Mouse (Mus musculus) CH12.LX (cell line): Measurements from ENCODE around the gene Ldb3. TPM values are rescaled to one million over a fixed set of nuclear protein-coding genes. Genes with fewer than 3 reads are reported as not detected.

ENCODE experiments used
- DNase-seq: peaks from one replicate; pipeline ENCODE4 v3.0.0-alpha.2; 2013; ENCODE audit errors: extremely low read depth
- H3K27ac ChIP-seq: 2 replicates; pipeline ENCODE4 v1.5.1; 2012; ENCODE audit warnings: low read depth, mild to moderate bottlenecking, control low read depth, moderate library complexity; ENCODE audit not compliant: insufficient read depth
- H3K27me3 ChIP-seq: replicated peaks from 2 replicates; pipeline ENCODE3; 2012; ENCODE audit warnings: inconsistent platforms
- H3K36me3 ChIP-seq, 2 experiments: replicated peaks in 1 of 2; 2 replicates each; pipeline versions ENCODE3 to v1.6.1; 2012; ENCODE audit warnings: inconsistent platforms in 1 of 2, low read length in 1 of 2, mild to moderate bottlenecking in 1 of 2, mixed read lengths in 1 of 2, moderate library complexity in 1 of 2; ENCODE audit not compliant: control insufficient read depth in 1 of 2, insufficient read depth in 1 of 2
- H3K4me1 ChIP-seq, 2 experiments: 2 replicates each; pipeline ENCODE4 v1.6.1; 2012; ENCODE audit warnings: inconsistent platforms in 1 of 2, moderate library complexity in 1 of 2; ENCODE audit not compliant: insufficient read depth in 2 of 2, control insufficient read depth in 1 of 2
- H3K4me2 ChIP-seq: 2 replicates; pipeline ENCODE4 v1.6.1; 2012; ENCODE audit warnings: low read depth, mild to moderate bottlenecking, control low read depth; ENCODE audit not compliant: poor library complexity, insufficient read depth, severe bottlenecking
- H3K4me3 ChIP-seq, 3 experiments: fragments of 150-350 bp in 1 of 3; sonication (generic) in 1 of 3; replicated peaks in 1 of 3; 2 replicates each; pipeline versions ENCODE3 to v1.5.1; 2011 to 2012; ENCODE audit warnings: low read depth in 2 of 3, low read length in 2 of 3, mild to moderate bottlenecking in 2 of 3, moderate library complexity in 2 of 3, control low read depth in 1 of 3, improper control_type of control experiment in 1 of 3, inconsistent platforms in 1 of 3, mixed read lengths in 1 of 3; ENCODE audit not compliant: poor library complexity in 1 of 3
- H3K79me2 ChIP-seq: replicated peaks from 2 replicates; pipeline ENCODE4 v1.6.1; 2012; ENCODE audit warnings: mild to moderate bottlenecking, moderate library complexity; ENCODE audit not compliant: control insufficient read depth, poor library complexity, insufficient read depth, severe bottlenecking; ENCODE audit errors: extremely low read depth
- H3K9ac ChIP-seq: 2 replicates; pipeline ENCODE4 v1.6.1; 2012; ENCODE audit warnings: low read depth, mild to moderate bottlenecking, control low read depth, moderate library complexity; ENCODE audit not compliant: insufficient read depth
- H3K9me3 ChIP-seq: replicated peaks from 2 replicates; pipeline ENCODE3; 2012; ENCODE audit warnings: low read length, inconsistent platforms, mixed read lengths
- EP300 ChIP-seq: IDR thresholded peaks from 2 replicates; pipeline ENCODE4 v1.6.1; 2011; ENCODE audit warnings: low read length, improper control_type of control experiment
- GABPA ChIP-seq: IDR thresholded peaks from 2 replicates; pipeline ENCODE4 v1.6.1; 2012; ENCODE audit warnings: low read depth, low read length, improper control_type of control experiment, inconsistent platforms; ENCODE audit not compliant: insufficient replicate concordance
- JUN ChIP-seq: IDR thresholded peaks from 2 replicates; pipeline ENCODE4 v1.6.1; 2011; ENCODE audit warnings: low read depth, mild to moderate bottlenecking, low read length, improper control_type of control experiment, moderate library complexity; ENCODE audit not compliant: insufficient read depth
- JUND ChIP-seq: conservative IDR thresholded peaks from 2 replicates; pipeline ENCODE4 v1.6.1; 2011; ENCODE audit warnings: low read depth, low read length, improper control_type of control experiment
- MAZ ChIP-seq: IDR thresholded peaks from 2 replicates; pipeline ENCODE4 v1.6.1; 2012; ENCODE audit warnings: low read depth, mild to moderate bottlenecking, inconsistent platforms, low read length, improper control_type of control experiment, moderate library complexity
- MEF2A ChIP-seq: IDR thresholded peaks from 2 replicates; pipeline ENCODE4 v1.6.1; 2014; ENCODE audit warnings: low read depth, mild to moderate bottlenecking, inconsistent platforms, low read length, improper control_type of control experiment, borderline replicate concordance
- MYC ChIP-seq: IDR thresholded peaks from 2 replicates; pipeline ENCODE4 v1.6.1; 2011; ENCODE audit warnings: low read depth, mild to moderate bottlenecking, improper control_type of control experiment, low read length
- NRF1 ChIP-seq: IDR thresholded peaks from 2 replicates; pipeline ENCODE4 v1.6.1; 2014; ENCODE audit warnings: low read depth, mild to moderate bottlenecking, inconsistent platforms, low read length, improper control_type of control experiment, moderate library complexity
- POLR2A ChIP-seq: IDR thresholded peaks from 2 replicates; pipeline ENCODE4 v1.6.1; 2011; ENCODE audit warnings: low read depth, mild to moderate bottlenecking, improper control_type of control experiment, low read length
- POLR2AphosphoS2 ChIP-seq: IDR thresholded peaks from 2 replicates; pipeline ENCODE4 v1.6.1; 2011; ENCODE audit warnings: low read depth, low read length, improper control_type of control experiment
- RAD21 ChIP-seq: IDR thresholded peaks from 2 replicates; pipeline ENCODE4 v1.6.1; 2011; ENCODE audit warnings: low read depth, mild to moderate bottlenecking, low read length, improper control_type of control experiment, moderate library complexity
- RCOR1 ChIP-seq: conservative IDR thresholded peaks from 2 replicates; pipeline ENCODE4 v1.6.1; 2012; ENCODE audit warnings: low read depth, mild to moderate bottlenecking, inconsistent platforms, low read length, improper control_type of control experiment
- SMC3 ChIP-seq: IDR thresholded peaks from 2 replicates; pipeline ENCODE4 v1.6.1; 2011; ENCODE audit warnings: low read depth, low read length, improper control_type of control experiment
- TBP ChIP-seq: conservative IDR thresholded peaks from 2 replicates; pipeline ENCODE4 v1.6.1; 2011; ENCODE audit warnings: low read depth, low read length, improper control_type of control experiment
- USF2 ChIP-seq: conservative IDR thresholded peaks from 2 replicates; pipeline ENCODE4 v1.6.1; 2011; ENCODE audit warnings: low read depth, low read length, improper control_type of control experiment
- ZKSCAN1 ChIP-seq: IDR thresholded peaks from 2 replicates; pipeline ENCODE4 v1.6.1; 2012; ENCODE audit warnings: low read depth, inconsistent platforms, low read length, improper control_type of control experiment, borderline replicate concordance
- ZMIZ1 ChIP-seq: IDR thresholded peaks from 2 replicates; pipeline ENCODE4 v1.6.1; 2012; ENCODE audit warnings: low read depth, mild to moderate bottlenecking, inconsistent platforms, low read length, improper control_type of control experiment
- dilution Hi-C: fragments of 300-500 bp; cut with MboI; formaldehyde crosslinking; loops from 2 replicates; pipeline ENCODE4 v1.14.3; 2020; ENCODE audit warnings: low sequenced_read_pairs; ENCODE audit not compliant: extremely low pct_unique_long_range_greater_than_20kb, extremely low pct_ligation_motif_present
- in situ Hi-C: fragments of 300-500 bp; cut with MboI; formaldehyde crosslinking; loops from 3 replicates; pipeline ENCODE4 v1.14.3; 2019; ENCODE audit warnings: low sequenced_read_pairs, low pct_ligation_motif_present, low pct_unique_long_range_greater_than_20kb, mixed read lengths
- polyA plus RNA-seq: library from polyadenylated mRNA; unstranded; fragments of >175 nt; gene quantifications from 2 replicates; pipeline ENCODE4 v1.2.1, GENCODE M21; 2012; ENCODE audit warnings: low read depth; ENCODE audit not compliant: insufficient read length
- total RNA-seq, 2 experiments: library from RNA; depleted of rRNA; stranded (reverse); fragments of 300-350 nt in 1 of 2; fragments of >200 nt in 1 of 2; gene quantifications; 2 replicates each; pipeline ENCODE4 v1.2.3; 2012 to 2014

Gene Ldb3
- total and polyA plus RNA-seq, 3 experiments, result 0.08 TPM; not detected in 2

DNA sequence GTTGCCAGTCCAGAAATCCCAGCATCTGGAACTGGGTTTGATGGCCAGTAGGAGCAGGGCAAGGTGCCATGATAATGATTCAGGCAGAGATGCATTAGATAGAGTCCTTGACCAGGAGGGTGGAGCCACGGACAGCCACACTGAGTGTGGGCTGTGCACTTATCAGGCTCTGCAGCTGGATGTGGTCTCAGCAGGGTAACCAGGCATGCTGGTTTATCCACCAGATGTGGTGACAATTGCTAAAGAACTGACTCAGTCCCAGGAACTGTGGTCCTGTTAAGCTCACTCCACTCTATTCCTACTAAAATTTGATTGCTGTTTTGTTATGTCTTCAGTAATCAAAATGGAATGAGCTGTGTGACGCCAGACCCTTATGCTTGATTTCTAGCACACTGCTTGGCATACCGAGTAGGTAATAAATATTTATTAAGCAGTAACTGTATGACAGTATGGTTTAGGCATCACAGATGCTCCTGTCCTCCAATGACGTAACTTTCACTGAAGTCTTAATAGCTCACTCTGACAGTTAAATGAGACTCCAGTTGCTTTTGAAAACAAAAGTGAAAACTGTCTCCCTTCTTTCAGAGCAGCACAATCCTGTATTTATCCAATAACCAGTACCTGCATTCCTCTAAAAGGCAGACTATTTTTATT lies 80.2 kb downstream of the Ldb3 start:
- TF ChIP-seq ZKSCAN1 (no peak), POLR2A (no peak), USF2 (no peak), MYC (no peak), MAZ (no peak), JUND (no peak), TBP (no peak), RCOR1 (no peak), SMC3 (no peak), ZMIZ1 (no peak)
- Histone ChIP-seq H3K79me2 (no peaks in the 10 kb centered on the region), H3K36me3 (no peaks in the 10 kb centered on the region), H3K4me1 (peaks cover 9 to 27% of the 10 kb centered on the region in 2 experiments), H3K27me3 (no peaks in the 10 kb centered on the region), H3K9me3 (no peaks in the 10 kb centered on the region), H3K9ac (peak overlapping the region; percentile 30), H3K27ac (no peak overlapping the region), H3K4me3 (no peak overlapping the region), H3K4me2 (peak overlapping the region; percentile 67)
- dilution Hi-C loops, result no loop called here
- DNase-seq, result no peak
- in situ Hi-C loops, result no loop called here

DNA sequence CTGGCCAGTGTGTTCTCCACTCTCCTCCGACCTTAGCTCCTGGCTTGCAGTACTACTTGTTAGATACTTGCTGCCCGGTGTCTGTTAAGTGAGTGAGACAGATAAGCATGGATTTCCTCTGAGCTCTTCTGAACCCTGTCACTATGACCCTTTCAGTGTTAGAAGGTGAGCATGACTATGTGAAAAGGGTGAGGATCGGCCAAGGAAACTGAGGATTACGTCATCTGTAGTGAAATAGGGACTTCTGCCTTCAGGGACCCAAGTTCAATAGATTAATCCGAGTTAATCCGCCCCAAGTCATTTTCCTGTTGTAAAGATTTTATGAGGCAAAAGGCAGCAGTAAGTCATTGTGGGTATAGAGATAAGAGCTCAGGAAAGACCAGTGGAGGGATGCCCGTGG lies 83.2 kb downstream of the Ldb3 start:
- dilution Hi-C loops, result no loop called here
- Histone ChIP-seq H3K79me2 (peaks cover 18% of the 10 kb centered on the region), H3K9me3 (no peaks in the 10 kb centered on the region), H3K27ac (no peak overlapping the region), H3K27me3 (no peaks in the 10 kb centered on the region), H3K4me1 (peaks cover 9 to 30% of the 10 kb centered on the region in 2 experiments), H3K36me3 (no peaks in the 10 kb centered on the region), H3K9ac (no peak overlapping the region), H3K4me3 (no peak overlapping the region), H3K4me2 (no peak overlapping the region)
- TF ChIP-seq JUN, result no peak
- TF ChIP-seq RAD21, result no peak
- TF ChIP-seq MYC, result no peak
- TF ChIP-seq NRF1, result no peak
- no peak for TF ChIP-seq MEF2A
- TF ChIP-seq EP300, result no peak
- TF ChIP-seq GABPA, result no peak
- no peak for TF ChIP-seq ZMIZ1
- no peak for TF ChIP-seq POLR2AphosphoS2
- in situ Hi-C loops, result no loop called here
- no peak for DNase-seq
